Mouse (Mus musculus) hematopoietic stem cell, adult 5-6 weeks (primary cell): ENCODE measurements around the gene Fcgr2b. TPM values are rescaled to one million over a fixed set of nuclear protein-coding genes. Genes with fewer than 3 reads are reported as not detected.
"Not testable (repeated sequence)": the region's sequence is repeated elsewhere in the genome, so short reads cannot be mapped to it uniquely, and the experiment has no call there.

Source experiments
- ATAC-seq, 2 experiments: fragments of 125-278 bp in 1 of 2; replicated peaks in 1 of 2; 2 replicates each; pipeline ENCODE4 v1.8.0; 2016 to 2017; ENCODE audit warnings: inconsistent platforms in 2 of 2, mild to moderate bottlenecking in 2 of 2, moderate number of reproducible peaks in 2 of 2, low read depth in 1 of 2, moderate TSS enrichment in 1 of 2; ENCODE audit not compliant: low FRiP score in 2 of 2, poor library complexity in 2 of 2, severe bottlenecking in 2 of 2, insufficient read depth in 1 of 2, low TSS enrichment in 1 of 2
- total RNA-seq: library from RNA; stranded (forward); fragments of 172-1452, 232-1000 nt; gene quantifications from 2 replicates; pipeline ENCODE4 v1.2.3, GENCODE M21; 2017

The Fcgr2b gene
- total RNA-seq, 1 experiment from 2014 or later = 18.5 TPM

- ATAC-seq = not testable (repeated sequence)
Observed at GRCm38 (mm10) chr1:170944908-170945307, 31.4 kb downstream of the Fcgr2b start.

GRCm38 (mm10) chr1:170944151-170944550 lies 32.2 kb downstream of the Fcgr2b start:
- not testable (repeated sequence) for ATAC-seq

DNA sequence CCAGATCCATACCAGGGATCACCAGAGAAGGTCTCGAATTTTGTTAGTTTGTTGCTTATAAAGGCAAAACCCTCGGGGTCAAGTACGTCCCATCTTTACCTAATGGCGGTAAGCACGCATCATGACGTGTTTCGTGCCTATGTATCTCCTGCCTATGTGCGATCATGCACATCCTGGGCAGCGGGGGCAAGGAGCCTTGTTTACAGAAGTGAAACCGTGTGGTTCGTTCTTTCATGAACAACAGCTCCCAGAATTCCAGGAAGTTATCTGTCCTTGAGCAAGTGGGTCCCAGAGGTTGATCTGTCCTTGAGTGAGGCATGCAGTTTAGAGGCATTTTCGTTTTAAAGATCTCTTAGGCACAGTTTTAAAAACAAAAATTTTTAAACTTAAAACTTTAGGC lies 37.1 kb downstream of the Fcgr2b start:
- no peak for ATAC-seq

DNA sequence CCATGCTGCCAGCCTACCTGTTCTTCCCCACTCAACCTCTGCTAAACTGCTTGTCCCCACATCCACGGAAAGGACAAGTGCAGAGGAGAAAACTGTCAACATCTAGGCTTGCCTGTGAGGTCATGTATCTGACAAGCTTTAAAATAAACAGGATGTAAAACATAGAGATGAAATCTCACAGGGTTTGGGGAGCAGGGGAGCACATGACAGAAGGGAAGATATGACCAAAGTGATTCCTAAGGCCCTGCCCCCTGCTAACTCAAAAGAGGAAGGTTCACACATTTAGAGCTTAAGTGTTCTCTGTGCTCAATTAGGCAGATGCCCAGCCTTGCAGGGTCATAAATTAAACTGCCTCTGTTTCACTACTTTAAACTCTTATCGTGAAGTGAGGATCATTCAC lies 42.0 kb downstream of the Fcgr2b start:
- peak; percentile 77 to 90 for ATAC-seq

GRCm38 (mm10) chr1:170933940-170934339 lies 42.4 kb downstream of the Fcgr2b start:
- no peak; a peak in 1 of 4 replicates for ATAC-seq

GRCm38 (mm10) chr1:170933386-170933920 lies 42.9 kb downstream of the Fcgr2b start:
- ATAC-seq = no peak

DNA sequence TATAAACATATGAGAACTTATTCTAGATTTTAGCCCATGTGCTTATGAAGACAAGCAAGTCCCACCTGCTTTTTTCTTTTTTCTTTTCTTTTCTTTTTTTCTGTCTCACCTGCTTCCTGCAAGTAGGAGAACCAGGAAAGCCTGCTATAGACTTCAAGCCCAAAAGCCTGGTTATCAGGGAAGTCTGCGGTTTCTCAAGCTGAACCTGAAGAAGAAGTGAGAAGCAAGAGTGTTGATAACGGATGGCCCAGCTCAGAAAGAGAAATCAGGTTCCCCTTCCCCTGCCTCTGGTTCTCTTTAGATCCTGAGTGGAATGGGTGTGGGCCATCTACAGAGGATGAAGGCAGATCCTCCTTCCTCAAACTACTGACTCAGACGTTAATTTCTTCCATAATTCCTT lies 44.3 kb downstream of the Fcgr2b start:
- no peak for ATAC-seq

DNA sequence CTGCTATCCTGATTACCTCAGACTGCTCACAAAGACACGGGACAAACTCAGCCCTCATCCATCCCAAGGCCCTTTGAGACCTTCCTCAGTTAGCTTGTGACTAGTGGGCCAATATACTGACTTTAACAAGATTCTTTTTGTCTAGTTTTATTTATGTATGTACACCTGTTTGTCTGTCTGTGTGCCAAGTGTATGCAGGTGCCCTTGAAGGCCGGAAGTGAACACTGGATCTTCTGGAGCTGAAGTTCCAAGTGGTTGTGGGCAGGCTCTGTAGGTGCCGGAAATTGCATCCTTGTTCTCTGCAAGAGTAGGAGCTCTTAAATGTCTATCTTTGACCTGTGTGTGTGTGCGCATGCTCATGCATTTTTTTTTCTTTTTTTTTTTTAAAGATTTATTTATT lies 47.1 kb downstream of the Fcgr2b start:
- no peak for ATAC-seq

DNA sequence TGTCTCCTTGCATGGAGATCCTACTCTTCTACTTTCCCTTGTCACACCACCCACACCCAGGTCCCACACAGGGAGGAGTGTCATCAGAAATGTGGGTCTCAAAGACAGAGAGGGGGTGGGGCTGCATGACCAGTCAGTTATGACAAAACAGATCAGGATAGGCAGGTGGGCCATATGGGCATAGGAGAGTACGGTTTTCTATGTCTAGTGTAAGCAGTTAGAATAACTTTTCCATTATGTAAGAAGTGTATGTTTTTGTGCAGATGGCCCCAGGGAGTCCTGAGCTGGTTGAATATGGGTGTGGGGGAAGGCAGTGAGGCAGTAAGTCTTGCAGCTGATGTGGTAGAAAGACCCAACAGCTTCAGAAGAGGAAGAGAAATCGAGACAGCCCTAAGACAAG lies 47.9 kb downstream of the Fcgr2b start:
- no peak for ATAC-seq

DNA sequence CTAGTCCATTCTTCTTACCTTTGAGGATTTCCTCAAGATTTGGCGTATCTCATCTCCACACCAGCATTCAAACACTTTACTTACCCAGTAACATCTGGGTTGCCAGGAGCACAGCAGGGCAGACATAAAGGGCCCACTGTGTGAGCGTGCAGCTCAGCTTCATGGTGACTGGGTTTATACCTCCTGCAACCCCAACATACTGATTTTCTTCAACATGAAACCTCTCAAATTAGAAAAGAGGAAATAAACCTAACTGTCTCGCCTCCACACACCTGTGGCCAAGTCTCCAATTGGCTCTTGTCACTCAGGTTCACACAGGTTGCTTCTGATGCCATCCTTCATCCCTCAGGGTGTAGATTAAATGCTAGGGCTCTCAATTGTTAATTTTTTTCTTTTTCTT lies 49.0 kb downstream of the Fcgr2b start, which contains the start of gene Fcrla:
TSS of gene Fcrla (minus strand) at position 206 of the 400 bp plus-strand sequence.
- no peak for ATAC-seq

GRCm38 (mm10) chr1:170926941-170927340 lies 49.4 kb downstream of the Fcgr2b start:
- no peak for ATAC-seq

- peak; percentile 71 to 83 for ATAC-seq
Observed at GRCm38 (mm10) chr1:170924485-170924884, 51.9 kb downstream of the Fcgr2b start.

DNA sequence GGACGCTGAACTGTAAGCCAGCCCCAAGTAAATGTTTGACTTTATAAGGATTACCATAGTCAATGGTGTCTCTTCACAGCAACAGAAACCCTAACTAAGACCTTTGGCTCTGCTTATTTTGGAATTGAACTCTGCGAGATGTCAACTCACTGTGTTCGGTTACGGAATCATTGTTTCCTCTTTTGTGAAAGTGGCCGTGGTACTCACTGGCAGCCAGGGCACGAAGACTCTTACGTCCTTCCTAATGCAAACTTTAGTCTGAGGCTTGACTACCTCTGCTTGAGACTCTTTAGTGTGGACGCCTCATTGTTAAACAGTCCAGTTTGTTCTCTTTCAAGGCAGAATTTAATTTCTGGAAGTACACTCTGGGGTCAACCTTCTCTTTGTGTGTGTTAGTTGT lies 57.0 kb downstream of the Fcgr2b start:
- peak in 1 of 2 experiments; percentile 32; a peak in 1 of 4 replicates for ATAC-seq

DNA sequence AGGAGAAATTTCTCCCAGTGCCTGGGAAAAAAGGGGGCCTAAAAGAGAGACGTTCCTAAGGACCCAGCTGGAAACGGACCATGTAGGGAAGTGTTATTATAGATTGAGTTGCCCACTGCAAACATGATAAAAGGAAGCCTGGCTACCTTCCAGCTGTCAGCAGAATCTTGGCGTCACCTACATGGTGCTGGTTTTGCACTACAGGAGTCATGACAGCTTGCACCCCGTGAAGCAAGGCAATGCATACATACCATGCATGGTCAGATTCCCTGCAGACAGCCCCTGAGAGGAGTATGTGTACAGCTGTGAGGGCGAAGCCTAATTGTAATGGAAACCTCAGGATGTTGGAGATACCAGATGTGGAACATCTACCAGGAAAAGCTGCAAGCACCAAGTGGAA lies 60.7 kb downstream of the Fcgr2b start:
- ATAC-seq = no peak

- ATAC-seq = no peak
Observed at GRCm38 (mm10) chr1:170912891-170913615, 63.3 kb downstream of the Fcgr2b start, which contains the start of gene Fcrlb. TSS of gene Fcrlb (minus strand) at chr1:170912941.

- no peak for ATAC-seq
Observed at GRCm38 (mm10) chr1:170911907-170912660, 64.3 kb downstream of the Fcgr2b start.
